Mouse (Mus musculus) cerebellum, postnatal 14 days (tissue): ENCODE data around the gene Minos1.

ENCODE experiments used
- DNase-seq, 2 experiments: peaks; one replicate each; pipeline ENCODE4 v3.0.0; 2021; ENCODE audit warnings: mixed read lengths in 2 of 2

Gene Minos1

DNA sequence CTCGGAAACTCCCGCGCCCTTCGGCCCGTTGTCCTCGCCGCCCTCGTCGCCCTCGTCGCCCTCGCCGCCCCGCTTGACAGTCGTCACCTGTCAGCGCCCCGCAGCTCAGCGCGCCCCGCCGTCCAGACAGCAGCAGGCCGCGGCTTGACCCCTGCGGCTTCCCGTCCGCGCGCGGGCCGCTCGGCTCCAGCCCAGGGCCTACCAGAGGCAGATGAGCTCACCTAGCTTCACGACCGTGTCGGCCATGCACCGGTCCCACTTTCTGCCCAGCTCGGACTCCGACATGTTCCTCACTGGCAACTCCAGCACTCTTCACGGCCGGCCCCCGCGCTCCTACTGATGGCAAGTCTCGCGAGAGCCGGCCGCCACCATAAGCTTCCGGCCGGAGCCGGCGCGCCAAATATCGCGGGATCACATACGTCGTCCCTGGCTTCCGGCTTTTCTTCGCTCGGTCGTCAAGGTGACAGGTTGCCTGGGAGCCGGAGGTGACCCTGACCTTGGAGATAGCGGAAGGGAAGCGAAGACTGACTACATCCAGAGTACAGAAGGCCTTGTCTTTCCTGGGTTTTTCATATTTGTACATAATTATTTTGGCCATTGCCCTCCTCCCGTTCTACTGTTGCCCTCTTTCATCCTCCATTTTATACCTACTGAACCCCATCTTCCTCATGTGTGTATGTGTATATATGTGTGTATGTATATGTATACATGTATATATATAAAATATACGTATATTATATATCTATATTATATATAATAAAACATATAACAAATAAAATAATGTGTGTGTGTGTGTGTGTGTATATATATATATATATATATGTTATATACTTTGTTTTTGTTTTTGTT, at the start of gene Minos1:
TSS of gene Minos1 (minus strand) at position 413 of the 849 bp plus-strand sequence.
- peak; percentile 98 for DNase-seq

DNA sequence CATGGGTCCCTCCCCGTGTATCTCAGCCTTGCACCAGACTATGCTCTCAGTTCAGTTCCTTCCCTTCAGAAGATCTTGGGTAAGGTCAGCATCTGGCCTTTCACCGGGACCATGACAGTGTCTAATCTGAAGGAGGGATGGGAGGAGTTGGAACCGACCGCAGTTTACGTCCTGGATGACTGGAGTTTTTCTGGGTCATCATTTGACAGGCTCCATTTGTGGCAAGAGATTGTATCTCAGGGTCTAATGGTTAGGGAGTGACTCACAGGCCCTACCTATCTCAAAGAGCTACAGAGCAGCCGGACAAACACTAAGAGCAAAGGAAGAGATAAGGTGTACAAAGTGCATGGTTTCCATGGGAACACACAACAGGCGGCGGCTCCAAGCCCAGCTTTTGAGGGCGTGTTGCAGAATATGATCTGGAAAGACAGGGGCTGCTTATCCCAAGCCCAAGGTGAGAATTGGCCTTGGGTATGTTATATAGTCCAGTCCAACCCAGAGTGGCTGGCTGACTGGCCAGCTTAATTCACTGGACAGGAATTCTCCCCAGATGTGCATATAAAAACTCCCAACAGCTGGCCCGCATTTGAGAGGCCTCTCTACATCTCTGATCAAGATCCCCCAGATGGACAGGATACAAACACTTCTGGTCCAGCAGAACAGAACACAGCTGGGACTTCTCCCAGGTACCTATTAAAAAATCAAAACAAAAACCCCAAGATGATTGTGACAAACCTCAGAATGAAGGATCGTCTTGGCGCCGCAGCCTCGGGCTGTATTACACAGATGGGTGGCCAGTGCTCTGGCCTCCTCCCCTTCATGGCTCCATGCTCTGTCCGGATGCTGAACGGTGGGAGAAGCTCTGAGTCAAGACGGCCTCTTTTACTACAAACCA, 49.1 kb upstream of the Minos1 start:
- DNase-seq = no peak

GRCm38 (mm10) chr4:139179218-139179617, 48.3 kb upstream of the Minos1 start:
- DNase-seq = no peak

DNA sequence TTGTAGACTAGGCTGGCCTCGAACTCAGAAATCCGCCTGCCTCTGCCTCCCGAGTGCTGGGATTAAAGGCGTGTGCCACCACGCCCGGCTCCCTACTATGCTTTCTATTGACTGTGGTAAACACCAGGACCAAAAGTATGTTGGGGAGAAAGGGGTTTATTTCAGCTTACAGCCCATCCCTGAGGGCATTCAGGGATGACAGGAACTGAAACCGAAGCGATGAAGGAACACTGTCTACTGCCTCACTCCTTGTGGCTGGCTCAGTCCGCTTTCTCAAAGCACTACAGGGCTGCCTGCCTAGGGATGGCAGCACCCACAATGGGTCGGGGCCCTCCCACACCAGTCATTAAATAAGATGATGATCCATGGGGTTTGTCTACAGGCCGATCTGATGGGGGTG, 47.5 kb upstream of the Minos1 start:
- no peak for DNase-seq

GRCm38 (mm10) chr4:139177921-139178320, 47.0 kb upstream of the Minos1 start:
- DNase-seq = no peak

GRCm38 (mm10) chr4:139176023-139176422, 45.1 kb upstream of the Minos1 start:
- DNase-seq = no peak

DNA sequence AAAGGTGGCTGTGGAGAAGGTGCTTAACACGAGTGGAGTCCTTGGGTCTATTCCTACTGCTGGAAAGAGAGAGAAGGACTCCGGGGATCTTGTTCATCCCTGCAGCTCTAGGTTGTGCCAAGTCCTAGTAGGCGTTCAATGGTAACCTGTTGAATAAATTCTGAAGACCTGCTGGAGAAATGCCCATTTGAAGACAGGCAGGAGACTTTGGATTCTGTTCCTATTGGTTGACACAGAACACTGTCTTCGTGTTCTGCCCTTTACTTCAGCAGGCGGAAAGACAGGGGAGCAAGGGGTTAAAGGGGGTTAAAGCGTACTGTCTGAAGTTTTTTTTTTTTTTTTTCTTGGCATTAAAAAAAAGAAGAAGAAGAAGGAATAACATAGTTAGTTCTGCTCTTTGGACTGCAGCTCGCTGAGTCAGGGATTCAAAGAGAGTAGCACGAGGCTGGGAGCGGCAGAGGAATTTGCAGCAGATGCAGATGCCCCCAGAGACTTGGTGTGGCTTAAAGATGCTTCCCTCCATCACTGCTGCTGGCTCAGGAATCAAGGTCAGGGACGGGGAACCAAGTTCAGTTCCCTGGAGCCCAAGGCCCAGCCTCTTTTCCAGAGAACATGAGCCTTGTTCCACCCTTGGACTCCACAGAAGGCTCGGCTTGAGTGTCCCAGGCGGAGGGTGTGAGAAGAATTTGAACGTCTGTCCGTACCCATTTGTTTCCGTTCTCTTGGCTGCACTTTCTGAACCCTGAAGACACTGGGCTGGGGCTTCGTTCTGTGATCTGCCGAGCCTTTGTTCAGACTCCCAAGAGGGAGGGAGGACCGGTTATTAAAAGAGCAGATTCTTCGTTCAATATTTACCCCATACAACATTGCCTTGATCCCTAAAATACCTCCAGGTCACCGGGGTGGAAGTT, 44.4 kb upstream of the Minos1 start:
- no peak for DNase-seq

DNA sequence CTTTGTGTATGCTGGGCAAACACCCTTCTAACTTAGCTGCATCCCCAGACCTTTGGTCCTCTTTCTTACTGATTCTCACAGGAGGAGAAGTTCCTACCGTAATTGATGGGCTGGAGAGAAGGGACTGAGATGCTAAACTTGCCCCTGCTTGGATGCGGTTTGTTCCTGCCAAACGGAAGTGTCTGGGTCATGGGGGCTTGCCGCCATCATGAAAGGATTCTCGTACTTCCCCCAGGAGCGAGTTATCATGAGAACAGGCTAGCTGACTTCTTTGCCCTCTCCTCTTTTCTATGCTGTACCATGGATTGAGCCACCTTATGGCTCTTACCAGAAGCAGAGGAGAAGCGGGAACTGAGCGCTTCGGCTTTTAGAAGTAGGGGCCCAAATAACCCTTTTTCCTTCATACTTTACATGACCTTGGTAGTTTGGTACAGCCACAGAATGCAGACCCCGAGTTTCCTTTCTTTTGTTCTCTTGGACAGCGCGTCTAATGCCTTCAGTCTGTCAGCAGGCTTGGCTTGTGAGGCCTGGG, 38.9 kb upstream of the Minos1 start:
- no peak for DNase-seq

DNA sequence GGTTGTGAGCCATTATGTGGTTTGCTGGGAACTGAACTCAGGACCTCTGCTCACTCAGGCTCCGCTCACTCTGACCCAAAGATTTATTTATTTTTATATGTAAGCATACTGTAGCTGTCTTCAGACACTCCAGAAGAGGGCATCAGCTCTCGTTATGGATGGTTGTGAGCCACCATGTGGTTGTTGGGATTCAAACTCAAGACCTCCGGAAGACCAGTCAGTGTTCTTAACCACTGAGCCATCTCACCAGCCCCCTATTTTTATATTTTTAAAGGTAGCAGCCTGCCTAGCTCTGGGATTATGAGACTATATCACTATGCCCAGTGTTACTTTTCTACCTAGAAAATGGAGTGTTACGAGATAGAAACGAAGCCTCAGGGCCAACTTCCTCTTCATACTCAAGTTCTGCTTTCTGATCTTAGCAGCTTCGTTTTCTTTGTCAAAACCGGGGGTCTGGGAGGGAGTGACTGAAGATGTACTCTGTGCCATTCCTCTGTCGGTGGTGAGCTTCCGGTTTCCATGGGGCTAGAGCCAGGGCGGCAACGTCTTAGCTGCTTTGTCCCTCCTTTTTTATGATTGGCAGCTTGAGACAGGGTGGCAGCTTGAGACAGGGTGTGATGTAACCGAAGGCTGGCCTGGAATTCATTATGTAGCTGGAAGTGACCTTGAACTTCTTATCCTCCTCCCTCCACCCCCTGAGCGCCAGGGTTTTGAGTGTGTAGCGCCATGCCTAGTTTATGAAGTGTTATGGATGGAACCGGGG, 38.3 kb upstream of the Minos1 start:
- no peak for DNase-seq

DNA sequence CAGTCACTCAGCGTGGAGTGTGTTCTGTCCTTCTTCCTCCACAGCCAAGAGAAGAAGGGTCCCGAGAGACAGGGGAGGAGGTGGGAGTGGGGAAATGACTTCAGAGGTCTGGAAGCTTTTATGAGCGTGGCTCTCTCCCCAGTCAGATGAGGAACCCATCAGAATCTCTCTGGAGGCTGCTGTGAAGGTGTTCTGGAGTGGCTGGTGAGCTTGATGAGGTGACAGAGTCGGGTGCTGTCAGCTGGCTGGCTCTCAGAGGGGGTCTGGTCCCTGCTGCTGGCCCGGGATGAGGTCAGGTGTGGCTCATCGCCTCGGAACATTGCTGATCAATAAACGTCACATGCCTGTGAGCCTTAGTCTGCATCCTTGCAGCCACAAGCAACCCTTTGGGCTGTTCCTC, 36.2 kb upstream of the Minos1 start:
- DNase-seq = no peak

DNA sequence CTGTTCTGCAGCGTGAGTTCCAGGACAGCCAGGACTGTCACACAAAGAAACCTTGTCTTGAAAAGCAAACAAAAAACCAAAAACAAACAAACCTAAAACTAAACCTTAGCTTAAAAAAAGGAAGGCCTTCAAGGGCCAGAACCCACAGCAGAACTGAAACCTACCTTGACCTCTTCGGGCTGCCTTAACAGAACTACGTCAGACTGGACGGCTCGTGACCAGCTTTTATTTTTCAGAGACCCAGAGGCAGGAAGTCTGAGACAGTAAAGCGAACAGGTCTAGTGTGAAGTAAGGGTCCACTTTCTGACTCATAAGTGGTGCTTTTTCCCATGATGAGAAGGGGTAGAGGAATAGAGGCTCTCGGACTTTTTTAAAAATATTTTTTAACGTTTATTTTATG, 35.3 kb upstream of the Minos1 start:
- DNase-seq = no peak

GRCm38 (mm10) chr4:139165259-139165658, 34.3 kb upstream of the Minos1 start:
- DNase-seq = no peak

- no peak for DNase-seq
These were observed 33.2 kb upstream of the Minos1 start for GRCm38 (mm10) chr4:139164082-139164481.

DNA sequence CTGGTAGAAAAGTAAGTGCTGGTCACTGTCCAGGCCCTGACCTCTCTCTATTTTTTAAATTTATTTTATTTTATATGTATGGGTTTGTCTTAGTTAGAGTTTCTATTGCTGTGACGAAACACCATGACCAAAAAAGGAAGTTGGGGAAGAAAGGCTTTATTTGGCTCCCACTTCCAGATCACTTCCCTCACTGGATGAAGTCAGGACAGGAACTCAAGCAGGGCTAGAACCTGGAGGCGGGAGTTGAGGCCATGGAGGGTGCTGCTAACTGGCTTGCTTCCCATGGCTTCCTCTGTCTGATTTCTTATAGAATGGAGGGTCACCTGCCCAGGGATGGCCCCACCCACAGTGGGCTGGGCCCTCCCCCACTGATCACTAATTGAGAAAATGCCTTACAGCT, 30.2 kb upstream of the Minos1 start:
- no peak for DNase-seq

GRCm38 (mm10) chr4:139158350-139158749, 27.4 kb upstream of the Minos1 start:
- DNase-seq = no peak

- DNase-seq = no peak
These were observed 25.6 kb upstream of the Minos1 start for GRCm38 (mm10) chr4:139156538-139156937.

DNA sequence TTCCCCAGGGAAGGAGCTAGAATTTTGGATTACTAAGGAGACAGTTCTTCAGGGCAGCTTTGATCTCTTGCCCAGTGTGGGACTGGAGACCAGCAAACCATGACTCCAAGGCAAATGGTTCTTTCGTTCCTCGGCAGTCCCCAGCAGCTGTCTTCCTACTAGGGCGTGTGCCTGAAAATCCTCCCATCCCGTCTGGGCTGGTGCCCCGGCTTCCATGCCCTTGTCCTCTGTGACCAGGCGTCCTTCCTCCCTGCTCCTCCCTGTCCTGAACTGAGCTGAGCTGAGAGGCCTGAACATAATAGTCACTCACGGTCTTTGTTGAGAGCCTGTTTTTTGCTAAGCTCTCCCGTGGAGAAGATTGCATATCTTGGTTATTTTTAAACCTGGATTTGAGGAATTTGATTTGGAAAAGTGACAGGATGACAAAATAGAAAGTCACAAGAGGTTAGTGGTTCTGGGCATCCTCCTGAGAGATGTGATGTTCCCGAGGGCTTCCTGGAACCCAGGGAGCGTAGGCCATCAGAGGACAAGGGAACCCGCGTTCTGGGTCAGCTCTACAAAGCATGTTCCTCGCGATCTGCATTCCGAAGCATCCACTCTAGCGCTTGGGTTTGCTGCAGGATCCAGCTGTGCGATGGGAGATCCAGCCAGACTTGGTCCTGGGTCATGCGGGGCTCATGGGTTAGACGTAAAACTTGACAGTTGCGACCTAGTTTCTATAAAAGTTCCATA, 23.8 kb upstream of the Minos1 start:
- no peak for DNase-seq

GRCm38 (mm10) chr4:139151370-139151769, 20.5 kb upstream of the Minos1 start:
- DNase-seq = no peak

GRCm38 (mm10) chr4:139146760-139147159, 15.8 kb upstream of the Minos1 start:
- no peak for DNase-seq

DNA sequence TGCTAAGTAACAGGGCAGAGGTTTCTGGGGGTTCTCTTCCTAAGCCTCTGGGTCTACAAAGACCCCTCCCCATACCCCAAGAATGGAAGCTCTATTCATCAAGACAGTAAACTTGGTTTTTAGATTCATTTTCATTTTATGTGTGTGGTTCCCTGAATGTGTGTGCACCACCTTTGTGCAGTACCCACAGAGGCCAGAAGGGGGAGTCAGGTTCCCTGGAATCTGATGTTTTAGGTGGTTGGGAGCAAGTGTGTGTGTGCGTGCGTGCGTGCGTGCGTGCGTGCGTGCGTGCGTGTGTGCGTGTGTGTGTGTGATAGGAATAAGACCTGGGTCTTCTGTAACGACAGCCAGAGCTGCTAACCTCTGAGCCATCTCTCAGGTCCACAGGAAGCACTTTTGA, 14.2 kb upstream of the Minos1 start:
- DNase-seq = peak in 1 of 2 experiments; percentile 50

GRCm38 (mm10) chr4:139144577-139144976, 13.7 kb upstream of the Minos1 start:
- no peak for DNase-seq
